Mouse (Mus musculus) monocyte, adult 59 days (primary cell): ENCODE data around the gene Sycp3. TPM values are rescaled to one million over a fixed set of nuclear protein-coding genes. Genes with fewer than 3 reads are reported as not detected.

ENCODE experiments used
- total RNA-seq, 2 experiments: library from RNA; stranded (reverse); gene quantifications; one replicate each; pipeline ENCODE4 v1.2.4; 2023

Sycp3 gene
- total RNA-seq = not detected

GRCm38 (mm10) chr10:88459502-88459992 lies at the start of gene Sycp3:
Gene Sycp3 (plus strand): TSS chr10:88459569.

DNA sequence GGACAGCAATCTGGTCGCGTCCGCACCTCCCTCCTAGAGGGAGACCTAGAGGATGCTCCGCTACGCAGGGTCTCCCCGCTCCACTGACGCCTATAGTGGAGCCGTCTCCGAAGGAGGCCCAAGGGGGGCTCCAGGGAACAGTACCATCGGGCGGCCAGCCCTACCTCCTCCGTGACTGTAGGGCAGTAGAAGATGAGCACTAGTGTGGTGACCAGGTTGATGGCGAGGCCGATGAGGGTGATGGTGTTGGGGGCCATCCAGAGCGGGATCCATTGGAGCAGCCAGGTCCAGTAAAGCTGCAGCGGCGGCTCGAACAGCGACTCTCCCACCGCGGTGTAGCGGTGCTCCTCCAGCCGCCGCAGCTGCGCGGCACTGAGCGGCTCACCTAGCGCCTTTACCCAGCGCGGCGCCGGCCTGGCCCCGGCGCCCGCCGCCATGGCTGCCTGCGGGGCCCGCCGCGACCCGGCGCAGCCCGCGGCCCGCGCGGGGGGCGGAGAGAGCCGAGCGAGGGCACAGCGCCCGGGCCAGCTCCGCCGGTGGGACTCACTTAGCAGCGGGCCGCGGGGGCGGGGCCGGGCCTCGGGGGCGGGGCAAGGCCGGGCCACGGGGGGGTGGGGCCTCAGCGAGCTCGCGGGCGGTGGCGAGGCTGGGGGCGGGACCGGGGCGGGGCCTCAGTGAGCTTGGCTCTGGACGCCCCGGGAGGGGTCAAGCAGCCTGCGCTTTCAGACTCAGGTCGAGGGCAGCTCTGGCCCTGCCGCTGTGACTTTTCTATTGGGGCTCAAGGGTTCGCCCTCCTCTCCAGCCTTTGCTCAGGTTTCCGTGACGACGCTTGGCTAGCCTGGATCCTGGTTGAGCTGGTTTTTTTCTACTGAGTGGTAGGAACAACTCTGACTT lies 44.3 kb downstream of the Sycp3 start, which contains the start of gene Chpt1:
Gene Chpt1 (minus strand): TSS at position 653 of the 894 bp plus-strand sequence.

Other genes starting within 250 kb of the Sycp3 start
- 10 to 100 TPM; 27.8 to 31.9 TPM for gene Dram1, start 80.5 kb upstream of the Sycp3 start, total RNA-seq
- gene Gnptab, start 80.4 kb upstream of the Sycp3 start, total RNA-seq = 10 to 100 TPM; 50.3 to 57.6 TPM
- 10 to 100 TPM; 11.1 to 15.6 TPM for gene Chpt1, start 44.5 kb downstream of the Sycp3 start, total RNA-seq
- gene Mybpc1, start 145.6 kb downstream of the Sycp3 start, total RNA-seq = 1 to 10 TPM; 1.6 to 3.6 TPM
- gene Spic, start 225.4 kb downstream of the Sycp3 start, total RNA-seq = 100 to 1,000 TPM; 204 to 210 TPM